Mouse (Mus musculus) CH12.LX (cell line): ENCODE results near the gene Pdpk1. TPM values are rescaled to one million over a fixed set of nuclear protein-coding genes. Genes with fewer than 3 reads are reported as not detected.

Source experiments
- DNase-seq: peaks from one replicate; pipeline ENCODE4 v3.0.0-alpha.2; 2013; ENCODE audit errors: extremely low read depth
- H3K27ac ChIP-seq: 2 replicates; pipeline ENCODE4 v1.5.1; 2012; ENCODE audit warnings: low read depth, mild to moderate bottlenecking, control low read depth, moderate library complexity; ENCODE audit not compliant: insufficient read depth
- H3K27me3 ChIP-seq: replicated peaks from 2 replicates; pipeline ENCODE3; 2012; ENCODE audit warnings: inconsistent platforms
- H3K36me3 ChIP-seq, 2 experiments: replicated peaks in 1 of 2; 2 replicates each; pipeline versions ENCODE3 to v1.6.1; 2012; ENCODE audit warnings: inconsistent platforms in 1 of 2, low read length in 1 of 2, mild to moderate bottlenecking in 1 of 2, mixed read lengths in 1 of 2, moderate library complexity in 1 of 2; ENCODE audit not compliant: control insufficient read depth in 1 of 2, insufficient read depth in 1 of 2
- H3K4me1 ChIP-seq, 2 experiments: 2 replicates each; pipeline ENCODE4 v1.6.1; 2012; ENCODE audit warnings: inconsistent platforms in 1 of 2, moderate library complexity in 1 of 2; ENCODE audit not compliant: insufficient read depth in 2 of 2, control insufficient read depth in 1 of 2
- H3K4me2 ChIP-seq: 2 replicates; pipeline ENCODE4 v1.6.1; 2012; ENCODE audit warnings: low read depth, mild to moderate bottlenecking, control low read depth; ENCODE audit not compliant: poor library complexity, insufficient read depth, severe bottlenecking
- H3K4me3 ChIP-seq, 3 experiments: fragments of 150-350 bp in 1 of 3; sonication (generic) in 1 of 3; replicated peaks in 1 of 3; 2 replicates each; pipeline versions ENCODE3 to v1.5.1; 2011 to 2012; ENCODE audit warnings: low read depth in 2 of 3, low read length in 2 of 3, mild to moderate bottlenecking in 2 of 3, moderate library complexity in 2 of 3, control low read depth in 1 of 3, improper control_type of control experiment in 1 of 3, inconsistent platforms in 1 of 3, mixed read lengths in 1 of 3; ENCODE audit not compliant: poor library complexity in 1 of 3
- H3K79me2 ChIP-seq: replicated peaks from 2 replicates; pipeline ENCODE4 v1.6.1; 2012; ENCODE audit warnings: mild to moderate bottlenecking, moderate library complexity; ENCODE audit not compliant: control insufficient read depth, poor library complexity, insufficient read depth, severe bottlenecking; ENCODE audit errors: extremely low read depth
- H3K9ac ChIP-seq: 2 replicates; pipeline ENCODE4 v1.6.1; 2012; ENCODE audit warnings: low read depth, mild to moderate bottlenecking, control low read depth, moderate library complexity; ENCODE audit not compliant: insufficient read depth
- H3K9me3 ChIP-seq: replicated peaks from 2 replicates; pipeline ENCODE3; 2012; ENCODE audit warnings: low read length, inconsistent platforms, mixed read lengths
- BHLHE40 ChIP-seq: IDR thresholded peaks from 2 replicates; pipeline ENCODE4 v1.6.1; 2011; ENCODE audit warnings: mild to moderate bottlenecking, low read depth, low read length, improper control_type of control experiment
- CTCF ChIP-seq, 2 experiments: IDR thresholded peaks in 1 of 2; conservative IDR thresholded peaks in 1 of 2; 2 replicates each; pipeline ENCODE4 v1.5.1; 2011 to 2012; ENCODE audit warnings: low read depth in 2 of 2, low read length in 2 of 2, improper control_type of control experiment in 1 of 2, inconsistent platforms in 1 of 2, mild to moderate bottlenecking in 1 of 2, moderate library complexity in 1 of 2
- E2F4 ChIP-seq: IDR thresholded peaks from 2 replicates; pipeline ENCODE4 v1.6.1; 2011; ENCODE audit warnings: low read depth, low read length, improper control_type of control experiment; ENCODE audit not compliant: insufficient replicate concordance
- ETS1 ChIP-seq: conservative IDR thresholded peaks from 2 replicates; pipeline ENCODE4 v1.6.1; 2012; ENCODE audit warnings: low read depth, mild to moderate bottlenecking, inconsistent platforms, low read length, improper control_type of control experiment, moderate library complexity
- GABPA ChIP-seq: IDR thresholded peaks from 2 replicates; pipeline ENCODE4 v1.6.1; 2012; ENCODE audit warnings: low read depth, low read length, improper control_type of control experiment, inconsistent platforms; ENCODE audit not compliant: insufficient replicate concordance
- HCFC1 ChIP-seq: IDR thresholded peaks from 2 replicates; pipeline ENCODE4 v1.6.1; 2012; ENCODE audit warnings: low read depth, mild to moderate bottlenecking, inconsistent platforms, low read length, improper control_type of control experiment
- KAT2A ChIP-seq: IDR thresholded peaks from 2 replicates; pipeline ENCODE4 v1.6.1; 2012; ENCODE audit warnings: low read length, improper control_type of control experiment, inconsistent platforms; ENCODE audit not compliant: insufficient replicate concordance
- MAX ChIP-seq: IDR thresholded peaks from 2 replicates; pipeline ENCODE4 v1.6.1; 2011; ENCODE audit warnings: low read length, improper control_type of control experiment
- MAZ ChIP-seq: IDR thresholded peaks from 2 replicates; pipeline ENCODE4 v1.6.1; 2012; ENCODE audit warnings: low read depth, mild to moderate bottlenecking, inconsistent platforms, low read length, improper control_type of control experiment, moderate library complexity
- MYC ChIP-seq: IDR thresholded peaks from 2 replicates; pipeline ENCODE4 v1.6.1; 2011; ENCODE audit warnings: low read depth, mild to moderate bottlenecking, improper control_type of control experiment, low read length
- NRF1 ChIP-seq: IDR thresholded peaks from 2 replicates; pipeline ENCODE4 v1.6.1; 2014; ENCODE audit warnings: low read depth, mild to moderate bottlenecking, inconsistent platforms, low read length, improper control_type of control experiment, moderate library complexity
- PAX5 ChIP-seq: IDR thresholded peaks from 2 replicates; pipeline ENCODE4 v1.6.1; 2012; ENCODE audit warnings: low read length, inconsistent platforms, mixed read lengths
- POLR2AphosphoS2 ChIP-seq: IDR thresholded peaks from 2 replicates; pipeline ENCODE4 v1.6.1; 2011; ENCODE audit warnings: low read depth, low read length, improper control_type of control experiment
- RAD21 ChIP-seq: IDR thresholded peaks from 2 replicates; pipeline ENCODE4 v1.6.1; 2011; ENCODE audit warnings: low read depth, mild to moderate bottlenecking, low read length, improper control_type of control experiment, moderate library complexity
- USF2 ChIP-seq: conservative IDR thresholded peaks from 2 replicates; pipeline ENCODE4 v1.6.1; 2011; ENCODE audit warnings: low read depth, low read length, improper control_type of control experiment
- ZKSCAN1 ChIP-seq: IDR thresholded peaks from 2 replicates; pipeline ENCODE4 v1.6.1; 2012; ENCODE audit warnings: low read depth, inconsistent platforms, low read length, improper control_type of control experiment, borderline replicate concordance
- dilution Hi-C: fragments of 300-500 bp; cut with MboI; formaldehyde crosslinking; loops from 2 replicates; pipeline ENCODE4 v1.14.3; 2020; ENCODE audit warnings: low sequenced_read_pairs; ENCODE audit not compliant: extremely low pct_unique_long_range_greater_than_20kb, extremely low pct_ligation_motif_present
- in situ Hi-C: fragments of 300-500 bp; cut with MboI; formaldehyde crosslinking; loops from 3 replicates; pipeline ENCODE4 v1.14.3; 2019; ENCODE audit warnings: low sequenced_read_pairs, low pct_ligation_motif_present, low pct_unique_long_range_greater_than_20kb, mixed read lengths
- polyA plus RNA-seq: library from polyadenylated mRNA; unstranded; fragments of >175 nt; gene quantifications from 2 replicates; pipeline ENCODE4 v1.2.1, GENCODE M21; 2012; ENCODE audit warnings: low read depth; ENCODE audit not compliant: insufficient read length
- total RNA-seq, 2 experiments: library from RNA; depleted of rRNA; stranded (reverse); fragments of 300-350 nt in 1 of 2; fragments of >200 nt in 1 of 2; gene quantifications; 2 replicates each; pipeline ENCODE4 v1.2.3; 2012 to 2014

Gene Pdpk1
- total and polyA plus RNA-seq, 3 experiments, result 12.2 to 17.0 (median 15.9) TPM

DNA sequence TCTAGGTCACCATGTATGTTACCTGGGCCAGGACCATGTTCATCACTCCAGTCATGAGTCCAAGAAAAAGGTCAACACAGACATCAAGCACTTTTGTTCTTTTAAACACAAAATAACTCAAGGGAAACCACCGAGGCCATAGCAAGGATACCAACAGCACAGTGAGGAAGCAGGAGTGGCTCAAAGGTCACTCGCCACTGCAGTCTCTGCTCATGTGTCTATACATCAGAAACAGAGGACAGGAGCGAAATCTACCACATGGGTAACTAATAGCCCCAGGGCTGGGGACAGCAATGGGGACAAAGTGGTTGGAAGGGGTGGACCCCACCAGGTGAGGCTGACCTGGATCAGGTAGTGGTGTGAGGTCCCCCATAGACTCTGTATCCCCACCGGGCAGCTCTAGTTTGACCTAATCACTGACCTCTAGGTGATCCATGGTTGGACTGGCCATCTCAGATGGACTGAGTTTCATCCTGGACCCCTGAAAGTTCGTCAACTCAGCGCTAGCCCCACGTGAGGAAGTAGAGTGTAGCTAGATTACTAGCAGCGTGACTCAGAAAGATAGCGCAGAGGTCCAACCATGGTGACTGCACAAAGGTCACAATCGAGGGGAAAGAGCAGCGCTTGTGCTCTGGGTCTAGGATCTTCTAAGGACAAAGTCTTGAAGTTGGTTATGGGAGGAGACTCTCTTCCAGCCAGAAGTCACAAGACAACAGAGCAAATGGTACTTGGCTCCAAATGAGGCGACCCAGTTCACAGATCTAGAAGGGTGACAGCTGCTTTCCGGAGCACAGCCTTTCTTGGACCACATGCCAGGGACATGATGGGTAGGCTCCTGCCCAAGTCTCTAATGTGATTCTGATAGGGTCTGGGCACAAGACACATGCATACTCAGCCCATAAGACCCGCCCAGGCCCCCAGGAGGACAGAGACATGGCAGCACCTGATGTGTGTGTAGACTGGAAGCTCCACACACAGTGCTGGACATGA is 93.8 kb downstream of the Pdpk1 start:
- DNase-seq, result no peak
- in situ Hi-C loops (no loop called here), dilution Hi-C loops (no loop called here)
- H3K4me2 ChIP-seq, result no peak overlapping the region
- H3K4me1 ChIP-seq, result peaks cover 2 to 7% of the 10 kb centered on the region in 2 experiments; a peak in 1 of 4 replicates
- H3K79me2 ChIP-seq, result no peaks in the 10 kb centered on the region
- no peak for TF ChIP-seq USF2
- TF ChIP-seq GABPA, result no peak
- H3K27ac ChIP-seq, result no peak overlapping the region
- no peaks in the 10 kb centered on the region for H3K27me3 ChIP-seq
- H3K36me3 ChIP-seq, result peaks cover 77 to 93% of the 10 kb centered on the region in 2 experiments
- H3K4me3 ChIP-seq, result no peak overlapping the region
- H3K9ac ChIP-seq, result no peak overlapping the region
- no peaks in the 10 kb centered on the region for H3K9me3 ChIP-seq

DNA sequence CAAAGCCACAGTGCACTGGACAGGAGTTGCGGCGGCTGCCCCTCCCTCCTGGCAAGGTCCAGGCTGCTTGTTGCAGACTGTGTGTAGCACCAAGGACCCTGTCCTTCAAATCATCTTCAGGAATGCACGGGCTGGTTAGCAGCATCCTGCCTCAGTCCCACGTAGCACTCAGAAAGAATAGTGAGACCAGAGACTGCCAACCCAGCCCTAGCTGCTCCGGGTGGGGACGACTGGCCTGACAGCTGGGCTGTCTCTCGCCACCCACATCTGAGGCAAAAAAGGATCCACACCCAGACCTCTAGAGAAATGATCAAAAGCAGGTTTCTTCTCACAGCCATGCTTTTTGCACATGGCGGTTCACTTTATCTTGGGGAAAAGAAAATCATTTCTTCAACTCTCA is 101.7 kb downstream of the Pdpk1 start:
- Histone ChIP-seq H3K9me3 (no peaks in the 10 kb centered on the region), H3K9ac (no peak overlapping the region), H3K4me1 (no peaks in the 10 kb centered on the region), H3K4me2 (no peak overlapping the region), H3K27ac (no peak overlapping the region), H3K27me3 (no peaks in the 10 kb centered on the region), H3K4me3 (no peak overlapping the region), H3K36me3 (peaks cover 45 to 84% of the 10 kb centered on the region in 2 experiments), H3K79me2 (no peaks in the 10 kb centered on the region)
- no peak for DNase-seq
- in situ Hi-C loops (no loop called here), dilution Hi-C loops (no loop called here)
- no peak for TF ChIP-seq ZKSCAN1
- no peak for TF ChIP-seq PAX5
- no peak for TF ChIP-seq USF2
- TF ChIP-seq RAD21, result no peak
- TF ChIP-seq MAZ, result no peak
- no peak for TF ChIP-seq KAT2A
- TF ChIP-seq NRF1, result no peak
- no peak for TF ChIP-seq ETS1
- TF ChIP-seq MYC, result no peak
- TF ChIP-seq E2F4, result no peak
- no peak for TF ChIP-seq BHLHE40
- TF ChIP-seq HCFC1, result no peak
- TF ChIP-seq POLR2AphosphoS2, result no peak
- no peak for TF ChIP-seq CTCF (conservative IDR thresholded peaks at IDR 0.05 in 1 of 2, IDR thresholded peaks at IDR 0.05 in 1 of 2; ENCODE audit: low read depth in 2 of 2, low read length in 2 of 2)
- no peak for TF ChIP-seq MAX
